Mouse (Mus musculus) midbrain, embryonic 16.5 days (tissue): ENCODE results near the gene Olfr539. TPM values are rescaled to one million over a fixed set of nuclear protein-coding genes. Genes with fewer than 3 reads are reported as not detected.
A peak's percentile ranks its signal among the peaks of the same experiment; 100 is the strongest.
"Not testable (repeated sequence)": the region's sequence is repeated elsewhere in the genome, so short reads cannot be mapped to it uniquely, and the experiment has no call there.

Source experiments
- ATAC-seq: fragments of 200-750 bp; cut with Nextera tagmentation; 2 replicates; pipeline ENCODE4 v1.8.0; 2017; ENCODE audit warnings: moderate TSS enrichment
- H3K27ac ChIP-seq: fragments of 300-500 bp; sonication (generic); 2 replicates; pipeline ENCODE4 v1.5.1; 2014; ENCODE audit warnings: mild to moderate bottlenecking, low read length, mixed read lengths
- H3K27me3 ChIP-seq: fragments of 300-500 bp; sonication (generic); 2 replicates; pipeline ENCODE4 v1.6.1; 2014; ENCODE audit warnings: low read depth, low read length, mixed read lengths; ENCODE audit not compliant: control insufficient read depth, insufficient read depth
- H3K36me3 ChIP-seq: fragments of 300-500 bp; sonication (generic); 2 replicates; pipeline ENCODE4 v1.6.1; 2014; ENCODE audit warnings: mild to moderate bottlenecking, low read length, moderate library complexity, mixed read lengths; ENCODE audit not compliant: control insufficient read depth, insufficient read depth
- H3K4me1 ChIP-seq: fragments of 300-500 bp; sonication (generic); 2 replicates; pipeline ENCODE4 v1.6.1; 2014; ENCODE audit warnings: mild to moderate bottlenecking, low read length, mixed read lengths; ENCODE audit not compliant: control insufficient read depth, insufficient read depth
- H3K4me2 ChIP-seq: fragments of 300-500 bp; sonication (generic); 2 replicates; pipeline ENCODE4 v1.6.1; 2014; ENCODE audit warnings: mild to moderate bottlenecking, low read length, mixed read lengths
- H3K4me3 ChIP-seq: fragments of 300-500 bp; sonication (generic); 2 replicates; pipeline ENCODE4 v1.5.1; 2014; ENCODE audit warnings: low read depth, mild to moderate bottlenecking, low read length, moderate library complexity, mixed read lengths
- H3K9ac ChIP-seq: fragments of 300-500 bp; sonication (generic); 2 replicates; pipeline ENCODE4 v1.6.1; 2014; ENCODE audit warnings: low read depth, low read length, mixed read lengths
- H3K9me3 ChIP-seq: fragments of 300-500 bp; sonication (generic); replicated peaks from 2 replicates; pipeline ENCODE4 v1.6.1; 2014; ENCODE audit warnings: mild to moderate bottlenecking, low read length, mixed read lengths; ENCODE audit not compliant: control insufficient read depth, poor library complexity, severe bottlenecking
- WGBS: fragments of 180-500 bp; shearing (Covaris S2); extraction: QIAGEN DNeasy Blood & Tissue Kit; methylation state at CpG from one replicate; pipeline ENCODE4 v1.1.7; 2014; 5-methylcytosine and 5-hydroxymethylcytosine counted together
- polyA plus RNA-seq: library from polyadenylated mRNA; unstranded; fragments of >200 nt; fragmentation: Nextera tagmentation; extraction: Ambion mirVana; gene quantifications from 2 replicates; pipeline ENCODE4 v1.2.1, GENCODE M21; 2015

Olfr539 gene
- 0.03 TPM in 1 of 2 replicates, not detected in the other for polyA plus RNA-seq

GRCm38 (mm10) chr7:140659630-140660029, at the start of gene Olfr539:
Gene Olfr539, plus strand, starts transcription at chr7:140659930.
- Histone ChIP-seq H3K9ac (no peak within 1 kb of the TSS), H3K4me3 (no peak within 1 kb of the TSS), H3K27me3 (no peaks in the 10 kb centered on the region), H3K36me3 (no peaks in the 10 kb centered on the region), H3K9me3 (no peaks in the 10 kb centered on the region), H3K4me1 (no peaks in the 10 kb centered on the region), H3K27ac (no peak within 1 kb of the TSS), H3K4me2 (no peak within 1 kb of the TSS)
- 81% methylated on average over 4 of the region's 4 CpGs for WGBS
- no peak for ATAC-seq

GRCm38 (mm10) chr7:140628670-140629069, 31.1 kb upstream of the Olfr539 start, which contains the start of gene Olfr61:
Gene Olfr61, plus strand, starts transcription at chr7:140628970.
- not testable (repeated sequence) for H3K4me3 ChIP-seq, H3K27ac ChIP-seq, H3K27me3 ChIP-seq, H3K4me1 ChIP-seq, ATAC-seq, H3K9me3 ChIP-seq, H3K9ac ChIP-seq, H3K4me2 ChIP-seq, H3K36me3 ChIP-seq
- WGBS, result 85% methylated on average over 3 of the region's 3 CpGs

- Histone ChIP-seq H3K36me3 (no peaks in the 10 kb centered on the region), H3K9ac (no peak overlapping the region), H3K4me1 (no peaks in the 10 kb centered on the region), H3K4me2 (no peak overlapping the region), H3K27me3 (no peaks in the 10 kb centered on the region), H3K27ac (no peak overlapping the region), H3K9me3 (no peaks in the 10 kb centered on the region), H3K4me3 (no peak overlapping the region)
- no peak for ATAC-seq
- WGBS, result 69% methylated on average over 1 of the region's 1 CpGs
Observed at GRCm38 (mm10) chr7:140630559-140630958, 29.2 kb upstream of the Olfr539 start.

- Histone ChIP-seq H3K9ac (no peak within 1 kb of the TSS), H3K9me3 (no peaks in the 10 kb centered on the region), H3K27ac (no peak within 1 kb of the TSS), H3K4me1 (no peaks in the 10 kb centered on the region), H3K27me3 (no peaks in the 10 kb centered on the region), H3K36me3 (no peaks in the 10 kb centered on the region), H3K4me2 (no peak within 1 kb of the TSS), H3K4me3 (no peak within 1 kb of the TSS)
- 95% methylated on average over 1 of the region's 1 CpGs for WGBS
- no peak for ATAC-seq
Observed at GRCm38 (mm10) chr7:140646152-140646551, 13.6 kb upstream of the Olfr539 start, which contains the start of gene Olfr53. Gene Olfr53, plus strand, starts transcription at chr7:140646452.

- WGBS, result 83% methylated on average over 3 of the region's 3 CpGs
- H3K27me3 ChIP-seq, H3K4me3 ChIP-seq, H3K36me3 ChIP-seq, H3K9me3 ChIP-seq, H3K9ac ChIP-seq, H3K27ac ChIP-seq, ATAC-seq, H3K4me2 ChIP-seq, H3K4me1 ChIP-seq: not testable (repeated sequence)
Observed at GRCm38 (mm10) chr7:140670693-140671092, 11.0 kb downstream of the Olfr539 start.

GRCm38 (mm10) chr7:140675863-140676262, 16.1 kb downstream of the Olfr539 start:
- no peaks in the 10 kb centered on the region for H3K27me3 ChIP-seq
- H3K27ac ChIP-seq, result no peak overlapping the region
- no peak for ATAC-seq
- no peak overlapping the region for H3K9ac ChIP-seq
- peak overlapping the region; percentile 36 for H3K4me2 ChIP-seq
- H3K9me3 ChIP-seq, result peaks cover 8% of the 10 kb centered on the region; the same call in 1 of the 2 replicates
- H3K4me3 ChIP-seq, result peak overlapping the region; percentile 17; the same call in 1 of the 2 replicates
- no peaks in the 10 kb centered on the region for H3K36me3 ChIP-seq
- 0% methylated on average over 6 of the region's 6 CpGs for WGBS
- H3K4me1 ChIP-seq, result no peaks in the 10 kb centered on the region

- H3K9ac ChIP-seq, H3K4me3 ChIP-seq, H3K27me3 ChIP-seq, ATAC-seq, H3K9me3 ChIP-seq, H3K4me1 ChIP-seq, H3K36me3 ChIP-seq, H3K4me2 ChIP-seq, H3K27ac ChIP-seq: not testable (repeated sequence)
- 73% methylated on average over 4 of the region's 4 CpGs for WGBS
Observed at GRCm38 (mm10) chr7:140679591-140679990, 19.9 kb downstream of the Olfr539 start.

GRCm38 (mm10) chr7:140681651-140682050, 21.9 kb downstream of the Olfr539 start, which contains the start of gene Olfr45:
Gene Olfr45, plus strand, starts transcription at chr7:140681951.
- no peak within 1 kb of the TSS for H3K9ac ChIP-seq
- no peak within 1 kb of the TSS for H3K4me2 ChIP-seq
- H3K9me3 ChIP-seq, result 0 out of 2 replicates have a peak, but pooled peaks cover 6% of the 10 kb centered on the region
- no peak within 1 kb of the TSS for H3K4me3 ChIP-seq
- H3K27ac ChIP-seq, result no peak within 1 kb of the TSS
- ATAC-seq, result no peak
- H3K27me3 ChIP-seq, result no peaks in the 10 kb centered on the region
- no peaks in the 10 kb centered on the region for H3K4me1 ChIP-seq
- no peaks in the 10 kb centered on the region for H3K36me3 ChIP-seq
- 100% methylated on average over 1 of the region's 1 CpGs for WGBS

- Histone ChIP-seq H3K9ac (no peak within 1 kb of the TSS), H3K4me1 (no peaks in the 10 kb centered on the region), H3K27ac (no peak within 1 kb of the TSS), H3K4me2 (no peak within 1 kb of the TSS), H3K4me3 (no peak within 1 kb of the TSS), H3K36me3 (no peaks in the 10 kb centered on the region), H3K9me3 (no peaks in the 10 kb centered on the region), H3K27me3 (no peaks in the 10 kb centered on the region)
- no peak for ATAC-seq
Observed at GRCm38 (mm10) chr7:140696967-140697366, 37.2 kb downstream of the Olfr539 start, which contains the start of gene Olfr541. Gene Olfr541, plus strand, starts transcription at chr7:140697267.
